Mouse (Mus musculus): ENCODE results near the gene Arpp21.

- no peak for TF ChIP-seq POLR2A (IDR thresholded peaks at IDR 0.05; ENCODE audit: borderline replicate concordance, control insufficient read depth, low read depth, low read length)
- no peak for TF ChIP-seq CTCF (IDR thresholded peaks at IDR 0.05; ENCODE audit: control insufficient read depth, insufficient read depth, low read length)
Observed at GRCm38 (mm10) chr9:112215030-112215806, 20.5 kb downstream of the Arpp21 start.
